In the genomic region with DNA sequence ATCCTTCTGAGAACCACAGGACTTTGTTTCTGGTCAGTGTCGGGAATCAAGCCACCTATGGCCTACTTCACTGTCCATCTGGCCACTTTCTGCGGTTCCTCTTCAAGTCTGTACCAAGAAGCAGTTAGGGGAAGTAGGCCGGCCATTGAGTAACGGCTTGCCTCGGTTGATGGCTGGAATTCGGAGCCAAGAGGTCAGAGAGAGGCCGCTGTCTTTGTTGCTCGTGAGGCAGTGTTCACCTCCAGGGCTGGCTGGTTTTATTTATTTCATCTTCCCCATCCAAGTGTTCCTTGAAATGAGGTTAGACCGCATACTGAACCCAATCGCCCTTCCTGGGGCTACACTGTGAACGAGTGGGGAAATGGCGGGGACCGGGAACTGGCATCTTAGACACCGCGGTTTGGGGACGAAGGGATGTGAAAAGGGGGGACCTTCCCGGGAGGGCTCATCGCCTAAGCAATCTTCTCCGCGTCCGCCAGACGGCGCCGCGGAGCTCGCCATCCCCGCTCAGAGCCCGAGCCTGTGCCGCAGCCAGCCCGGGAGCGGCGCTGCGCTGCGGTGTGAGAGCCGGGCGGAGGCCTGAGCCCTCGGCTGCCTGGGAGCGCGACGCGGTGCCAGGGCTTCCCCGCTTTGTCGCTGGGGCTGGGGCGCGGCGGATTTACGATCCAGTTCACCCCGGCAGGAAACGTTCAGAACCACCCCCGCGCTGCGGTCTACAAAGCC, we compare ENCODE assay signal across 1 mouse cellular context.
TF ChIP-seq lines count a peak whose summit lies in the region.

A gene (plus strand): TSS at position 595 of the 723 bp plus-strand sequence.

TF ChIP-seq in CH12.LX, 34 proteins besides CTCF, POLR2A, EP300 and RAD21 (continued from another document):
- TF ChIP-seq MXI1 (IDR thresholded peaks at IDR 0.05; ENCODE audit: low read depth, low read length) (peak; percentile 50; the same call in 1 of the 2 replicates), NRF1 (IDR thresholded peaks at IDR 0.05; ENCODE audit: low read depth, low read length) (0 out of 2 replicates have a peak, but pooled peaks have one; percentile 32), MAX (IDR thresholded peaks at IDR 0.05; ENCODE audit: low read length) (no peak), TCF12 (IDR thresholded peaks at IDR 0.05; ENCODE audit: low read depth, low read length) (peak; percentile 60; the same call in 1 of the 2 replicates), MAZ (IDR thresholded peaks at IDR 0.05; ENCODE audit: low read depth, low read length) (peak; percentile 56; the same call in 1 of the 2 replicates), NELFE (IDR thresholded peaks at IDR 0.05; ENCODE audit: low read depth, low read length) (peak; percentile 59; the same call in 1 of the 2 replicates), ZMIZ1 (IDR thresholded peaks at IDR 0.05; ENCODE audit: low read depth, low read length) (peak; percentile 51; the same call in 1 of the 2 replicates), UBTF (IDR thresholded peaks at IDR 0.05; ENCODE audit: low read depth, low read length) (peak; percentile 94), BHLHE40 (IDR thresholded peaks at IDR 0.05; ENCODE audit: low read depth, low read length) (0 out of 2 replicates have a peak, but pooled peaks have one; percentile 12), SMC3 (IDR thresholded peaks at IDR 0.05; ENCODE audit: low read depth, low read length) (peak; percentile 75), MEF2A (IDR thresholded peaks at IDR 0.05; ENCODE audit: borderline replicate concordance, low read depth, low read length) (peak; percentile 12; the same call in 1 of the 2 replicates), HCFC1 (IDR thresholded peaks at IDR 0.05; ENCODE audit: low read depth, low read length) (peak; percentile 19), ZNF384 (IDR thresholded peaks at IDR 0.05; ENCODE audit: low read depth, low read length) (no peak)
TF ChIP-seq in CH12.LX: peak in this region for 13.
